Mouse (Mus musculus): ENCODE measurements around the gene Myh14.

DNA sequence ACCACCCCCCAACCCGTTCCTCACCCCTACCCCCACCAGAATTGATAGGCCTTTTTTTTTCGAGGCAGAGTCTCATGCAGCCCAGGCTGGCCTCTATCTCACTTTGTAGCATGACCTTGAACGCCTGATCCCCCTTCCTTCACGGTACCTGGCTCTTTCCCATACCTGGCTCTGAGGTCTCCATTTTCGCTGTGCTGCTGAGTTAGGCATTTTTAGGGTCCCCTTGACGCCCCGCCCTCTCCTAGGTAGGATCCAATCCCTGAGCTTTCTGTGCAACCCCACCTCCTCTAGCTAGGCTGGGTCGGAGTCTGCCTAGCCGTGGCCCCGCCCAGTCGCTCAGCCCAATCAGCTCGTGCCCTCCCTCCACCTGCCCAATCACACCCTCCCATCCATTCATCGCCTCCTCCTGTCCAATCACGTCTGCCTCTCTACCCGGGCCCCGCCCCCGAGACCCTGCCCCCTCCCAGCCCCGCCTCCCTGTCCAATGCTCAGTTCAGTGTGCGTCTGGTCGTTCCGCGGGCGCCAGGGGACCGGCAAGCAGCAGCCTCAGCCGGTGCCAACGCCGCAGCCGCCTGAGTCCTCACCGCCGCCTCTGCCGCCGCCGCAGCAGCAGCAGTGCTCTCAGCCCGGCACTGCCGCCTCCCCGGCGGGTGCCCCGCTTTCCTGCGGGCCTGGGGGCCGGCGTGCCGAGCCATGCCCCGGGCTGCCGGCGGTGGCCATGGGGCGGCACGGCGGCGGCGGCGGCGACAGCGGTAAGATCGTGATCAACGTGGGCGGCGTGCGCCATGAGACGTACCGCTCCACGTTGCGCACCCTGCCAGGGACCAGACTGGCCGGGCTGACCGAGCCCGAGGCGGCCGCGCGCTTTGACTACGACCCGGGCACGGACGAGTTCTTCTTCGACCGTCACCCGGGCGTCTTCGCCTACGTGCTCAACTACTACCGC lies 80.0 kb downstream of the Myh14 start, which contains the start of gene Kcnc3:
- TF ChIP-seq CHD2 (IDR thresholded peaks at IDR 0.05; ENCODE audit: low read depth, low read length) (peak; percentile 64; the same call in 1 of the 2 replicates), HCFC1 (IDR thresholded peaks at IDR 0.05; ENCODE audit: borderline replicate concordance, insufficient read depth, low read length) (no peak), ZNF384 (IDR thresholded peaks at IDR 0.05; ENCODE audit: low read depth, low read length) (no peak), MAFK (IDR thresholded peaks at IDR 0.05; ENCODE audit: insufficient read depth, low read depth, low read length) (peak; percentile 89), ZC3H11A (IDR thresholded peaks at IDR 0.05; ENCODE audit: borderline replicate concordance, low read depth, low read length) (no peak)
